8 mouse cellular contexts compared by ENCODE assay signal in genomic region chr9:78112770-78113537, GRCm38 (mm10). TPM values are rescaled to one million over a fixed set of nuclear protein-coding genes. Genes with fewer than 3 reads are reported as not detected.
DNase-seq lines count a peak whose midpoint lies in the region; ATAC-seq and TF ChIP-seq lines count a peak whose summit lies in the region.

No protein-coding gene starts in this region.

- WGBS in forebrain, embryonic 16.5 days, result 1% methylated on average over 47 of the region's 47 CpGs
- WGBS in lung, embryonic 14.5 days, result 1% methylated on average over 47 of the region's 47 CpGs

- no peaks in the 10 kb centered on the region for H3K9me3 ChIP-seq in MEL (replicated peaks; ENCODE audit: insufficient read depth, low read length)
- no peaks in the 10 kb centered on the region for H3K9me3 ChIP-seq in forebrain, embryonic 16.5 days (ENCODE audit: control insufficient read depth, low read length)
- no peaks in the 10 kb centered on the region for H3K9me3 ChIP-seq in lung, embryonic 14.5 days (ENCODE audit: low read depth, low read length)

- peaks cover 8 to 36% of the 10 kb centered on the region in 2 experiments for H3K4me1 ChIP-seq in MEL (ENCODE audit: control insufficient read depth in 1 of 2, insufficient read depth in 2 of 2, low read length in 2 of 2)
- H3K4me1 ChIP-seq in forebrain, embryonic 16.5 days (replicated peaks; ENCODE audit: control insufficient read depth, insufficient read depth, low read length), result peaks cover 24% of the 10 kb centered on the region
- no peaks in the 10 kb centered on the region for H3K4me1 ChIP-seq in lung, embryonic 14.5 days (ENCODE audit: insufficient read depth)

- peaks cover 0 to 37% of the 10 kb centered on the region in 2 experiments; a peak in 2 of 4 replicates for H3K36me3 ChIP-seq in MEL (ENCODE audit: control insufficient read depth in 1 of 2, insufficient read depth in 2 of 2, low read length in 2 of 2)
- H3K36me3 ChIP-seq in forebrain, embryonic 16.5 days (ENCODE audit: control insufficient read depth, insufficient read depth), result no peaks in the 10 kb centered on the region
- H3K36me3 ChIP-seq in lung, embryonic 14.5 days (ENCODE audit: insufficient read depth), result no peaks in the 10 kb centered on the region

- peaks cover 16% of the 10 kb centered on the region for H3K79me2 ChIP-seq in MEL (ENCODE audit: control insufficient read depth, insufficient read depth, low read length, poor library complexity)

- H3K4me2 ChIP-seq in forebrain, embryonic 16.5 days (ENCODE audit: low read length), result peak overlapping the region; percentile 71
- H3K4me2 ChIP-seq in lung, embryonic 14.5 days, result peak overlapping the region; percentile 74

- intact Hi-C loops in heart, postnatal 36 days (cut with DNase I), result loop anchor here (1.0 to 10.0 kb wide), 4 partner anchors 41 to 332 kb away; partner anchors contain the start of genes Cgas, Gm17324 and Mto1

- DNase-seq in MEL (ENCODE audit: low read depth, low spot score), result peak; percentile 90
- peak; percentile 90 to 96 for DNase-seq in cerebellum, adult 18-20 months
- DNase-seq in heart, postnatal 36 days, result peak; percentile 97
- DNase-seq in layer of hippocampus, adult 8-10 months (ENCODE audit: low spot score in 2 of 2), result peak; percentile 80 to 91
- DNase-seq in lung, embryonic 14.5 days, result peak; percentile 96
- peak; percentile 87 for DNase-seq in testis, postnatal 14 days (ENCODE audit: low spot score)

- peak in 2 of 3 experiments; percentile 64 to 99; a peak in 5 of 6 replicates for TF ChIP-seq CTCF in MEL (IDR thresholded peaks at IDR 0.05 in 2 of 3, conservative IDR thresholded peaks at IDR 0.05 in 1 of 3; ENCODE audit: control insufficient read depth in 1 of 3, insufficient read depth in 1 of 3, low read depth in 2 of 3, low read length in 3 of 3, poor library complexity in 1 of 3, severe bottlenecking in 1 of 3)
- peak; percentile 97 for TF ChIP-seq CTCF in lung, embryonic 14.5 days (IDR thresholded peaks at IDR 0.05; ENCODE audit: low read depth)

- peak; percentile 77 for ATAC-seq in forebrain, embryonic 16.5 days
- peak; percentile 73 for ATAC-seq in lung, embryonic 14.5 days (ENCODE audit: insufficient read depth)
- ATAC-seq in neutrophil, adult 5-6 weeks (ENCODE audit: extremely low read depth, insufficient number of reproducible peaks, low FRiP score, poor library complexity, severe bottlenecking), result peak; percentile 68

- no peaks in the 10 kb centered on the region for H3K27me3 ChIP-seq in MEL (ENCODE audit: control insufficient read depth in 1 of 2, insufficient read depth in 2 of 2, low read length in 2 of 2)
- H3K27me3 ChIP-seq in forebrain, embryonic 16.5 days (replicated peaks; ENCODE audit: control insufficient read depth, insufficient read depth, low read length), result no peaks in the 10 kb centered on the region
- no peaks in the 10 kb centered on the region for H3K27me3 ChIP-seq in lung, embryonic 14.5 days (ENCODE audit: insufficient read depth, low read length)

- TF ChIP-seq RAD21 in MEL (IDR thresholded peaks at IDR 0.05; ENCODE audit: low read depth, low read length), result peak; percentile 76

- H3K27ac ChIP-seq in MEL (ENCODE audit: control insufficient read depth, low read depth, low read length), result peak overlapping the region; percentile 38; the same call in 1 of the 2 replicates
- H3K27ac ChIP-seq in forebrain, embryonic 16.5 days (ENCODE audit: low read length), result peak overlapping the region; percentile 93
- peak overlapping the region; percentile 81 for H3K27ac ChIP-seq in lung, embryonic 14.5 days (ENCODE audit: low read depth)

- TF ChIP-seq POLR2A in MEL (IDR thresholded peaks at IDR 0.05; ENCODE audit: control insufficient read depth in 1 of 2, insufficient read depth in 1 of 2, low read depth in 1 of 2, low read length in 2 of 2, poor library complexity in 1 of 2), result peak; percentile 51 to 53; a peak in 2 of 4 replicates

- TF ChIP-seq EP300 in MEL (IDR thresholded peaks at IDR 0.05; ENCODE audit: low read depth in 1 of 2, low read length in 2 of 2), result peak in 1 of 2 experiments; percentile 14; a peak in 1 of 4 replicates

- H3K4me3 ChIP-seq in MEL (ENCODE audit: control insufficient read depth in 1 of 2, insufficient read depth in 1 of 2, low read depth in 2 of 2, low read length in 2 of 2), result peak overlapping the region; percentile 71 to 81
- H3K4me3 ChIP-seq in forebrain, embryonic 16.5 days (replicated peaks; ENCODE audit: low read length), result peak overlapping the region; percentile 74
- H3K4me3 ChIP-seq in lung, embryonic 14.5 days (ENCODE audit: low read depth, low read length), result peak overlapping the region; percentile 82

- peak overlapping the region; percentile 72 for H3K9ac ChIP-seq in MEL (ENCODE audit: control insufficient read depth, low read depth, low read length, poor library complexity, severe bottlenecking)
- H3K9ac ChIP-seq in forebrain, embryonic 16.5 days (replicated peaks; ENCODE audit: low read depth, low read length), result peak overlapping the region; percentile 98
- peak overlapping the region; percentile 94 for H3K9ac ChIP-seq in lung, embryonic 14.5 days

TF ChIP-seq in MEL, 35 proteins besides CTCF, POLR2A, EP300 and RAD21 (continues in another document):
- TF ChIP-seq MXI1 (IDR thresholded peaks at IDR 0.05; ENCODE audit: low read depth, low read length) (peak; percentile 80; the same call in 1 of the 2 replicates), TAL1 (IDR thresholded peaks at IDR 0.05; ENCODE audit: low read length) (no peak), NELFE (IDR thresholded peaks at IDR 0.05; ENCODE audit: low read depth, low read length) (peak; percentile 48), MYC (IDR thresholded peaks at IDR 0.05; ENCODE audit: low read depth, low read length) (no peak), SMC3 (IDR thresholded peaks at IDR 0.05; ENCODE audit: low read depth, low read length) (peak; percentile 78), RCOR1 (IDR thresholded peaks at IDR 0.05; ENCODE audit: low read depth, low read length) (peak; percentile 57), SIN3A (IDR thresholded peaks at IDR 0.05; ENCODE audit: low read length) (peak; percentile 80), ZC3H11A (IDR thresholded peaks at IDR 0.05; ENCODE audit: low read depth, low read length) (peak; percentile 65), JUND (IDR thresholded peaks at IDR 0.05; ENCODE audit: low read depth, low read length) (no peak), USF2 (IDR thresholded peaks at IDR 0.05; ENCODE audit: borderline replicate concordance in 1 of 2, insufficient read depth in 1 of 2, low read depth in 1 of 2, low read length in 2 of 2) (no peak), NRF1 (IDR thresholded peaks at IDR 0.05; ENCODE audit: insufficient read depth, low read depth, low read length, poor library complexity, severe bottlenecking) (peak; percentile 4; the same call in 1 of the 2 replicates), USF1 (IDR thresholded peaks at IDR 0.05; ENCODE audit: low read depth, low read length) (no peak), MYB (IDR thresholded peaks at IDR 0.05; ENCODE audit: low read depth, low read length) (no peak), MAZ (IDR thresholded peaks at IDR 0.05; ENCODE audit: low read depth, low read length) (peak; percentile 60; the same call in 1 of the 2 replicates), UBTF (IDR thresholded peaks at IDR 0.05; ENCODE audit: borderline replicate concordance, insufficient read depth, low read depth, low read length) (0 out of 2 replicates have a peak, but pooled peaks have one; percentile 25), TBP (IDR thresholded peaks at IDR 0.05; ENCODE audit: low read depth, low read length) (0 out of 2 replicates have a peak, but pooled peaks have one; percentile 39), ZNF384 (IDR thresholded peaks at IDR 0.05; ENCODE audit: low read depth, low read length) (peak; percentile 74), MAX (IDR thresholded peaks at IDR 0.05; ENCODE audit: low read length) (peak; percentile 55), GABPA (IDR thresholded peaks at IDR 0.05; ENCODE audit: low read depth, low read length) (no peak), HCFC1 (IDR thresholded peaks at IDR 0.05; ENCODE audit: low read depth, low read length) (peak; percentile 70; the same call in 1 of the 2 replicates), CHD2 (IDR thresholded peaks at IDR 0.05; ENCODE audit: low read length) (no peak), GATA1 (IDR thresholded peaks at IDR 0.05; ENCODE audit: low read depth, low read length) (no peak), ELF1 (IDR thresholded peaks at IDR 0.05; ENCODE audit: low read depth, low read length) (no peak), TCF12 (IDR thresholded peaks at IDR 0.05; ENCODE audit: low read depth, low read length) (peak; percentile 60), ZKSCAN1 (IDR thresholded peaks at IDR 0.05; ENCODE audit: low read depth, low read length) (no peak), MAFK (IDR thresholded peaks at IDR 0.05; ENCODE audit: borderline replicate concordance, low read depth, low read length) (no peak), POLR2AphosphoS5 (IDR thresholded peaks at IDR 0.05; ENCODE audit: borderline replicate concordance, low read depth, low read length) (no peak), KAT2A (conservative IDR thresholded peaks at IDR 0.05; ENCODE audit: low read depth, low read length) (no peak; the same call in 1 of the 2 replicates)

RNA-seq across cellular contexts. Expression of gene Ick, which starts 4.0 kb away (rescaled TPM):
- total RNA-seq in MEL (2012; rRNA removed), result 6.1 and 6.5 TPM in 2 replicates
- polyA plus RNA-seq in MEL (2012; ENCODE audit: insufficient read depth in 1 of 2, insufficient read length in 2 of 2, low read depth in 1 of 2, low replicate concordance in 2 of 2, missing spikeins in 1 of 2), result 10 to 100 TPM in 1 of 2 experiments, not detected in 1; 16.1 TPM
- polyA plus RNA-seq in forebrain, embryonic 16.5 days (2015; fragmentation: Nextera tagmentation; extraction: Ambion mirVana), result 39.4 and 40.4 TPM in 2 replicates
- 10 to 100 TPM; 13.7 to 15.3 TPM for total RNA-seq in heart, postnatal 36 days (2021)
- total RNA-seq in layer of hippocampus, adult 8-10 months (2022), result 10 to 100 TPM; 18.6 to 20.7 (median 19.9) TPM
- polyA plus RNA-seq in lung, embryonic 14.5 days (2014; fragmentation: Nextera tagmentation; extraction: Ambion mirVana), result 22.9 and 23.2 TPM in 2 replicates
- total RNA-seq in neutrophil, adult 5-6 weeks (2017), result 2.9 and 4.3 TPM in 2 replicates

RNA-seq across cellular contexts. Expression of gene Fbxo9, which starts 4.1 kb away (rescaled TPM):
- total RNA-seq in MEL (2012; rRNA removed), result 47.0 and 56.0 TPM in 2 replicates
- polyA plus RNA-seq in MEL (2012; ENCODE audit: insufficient read depth in 1 of 2, insufficient read length in 2 of 2, low read depth in 1 of 2, low replicate concordance in 2 of 2, missing spikeins in 1 of 2), result 100 to 1,000 TPM in 1 of 2 experiments, 10 to 100 TPM in 1; 47.0 to 402 TPM
- polyA plus RNA-seq in forebrain, embryonic 16.5 days (2015; fragmentation: Nextera tagmentation; extraction: Ambion mirVana), result 56.9 and 60.2 TPM in 2 replicates
- 10 to 100 TPM; 49.9 to 52.5 TPM for total RNA-seq in heart, postnatal 36 days (2021)
- total RNA-seq in layer of hippocampus, adult 8-10 months (2022), result 100 to 1,000 TPM in 1 of 4 experiments, 10 to 100 TPM in 3; 89.9 to 102 (median 97.3) TPM
- 40.5 and 41.8 TPM in 2 replicates for polyA plus RNA-seq in lung, embryonic 14.5 days (2014; fragmentation: Nextera tagmentation; extraction: Ambion mirVana)
- total RNA-seq in neutrophil, adult 5-6 weeks (2017), result 72.2 and 80.3 TPM in 2 replicates

Comparison
In these comparisons a context has a peak if more than half of its experiments do, and no peak if none do; other contexts are left out.
1. Peak in every context shown above with its lines: DNase-seq, ATAC-seq, H3K4me3 ChIP-seq and H3K27ac ChIP-seq.
2. H3K27ac ChIP-seq: peak in every context shown above with its lines; median percentile 93 in forebrain, embryonic 16.5 days; 81 in lung, embryonic 14.5 days; 38 in MEL.